Mouse (Mus musculus) ovary, postnatal 36 days (tissue): ENCODE measurements at regions not wholly inside any gene's neighbourhood (a gene's known extent, or its start where the extent isn't known, plus 50 kb on each side); places are given as distances from the start of the nearest gene placed in this dataset.

ENCODE experiments used
- DNase-seq: peaks from one replicate; pipeline ENCODE4 v3.0.0; 2022; ENCODE audit warnings: low spot score, mixed read lengths

DNA sequence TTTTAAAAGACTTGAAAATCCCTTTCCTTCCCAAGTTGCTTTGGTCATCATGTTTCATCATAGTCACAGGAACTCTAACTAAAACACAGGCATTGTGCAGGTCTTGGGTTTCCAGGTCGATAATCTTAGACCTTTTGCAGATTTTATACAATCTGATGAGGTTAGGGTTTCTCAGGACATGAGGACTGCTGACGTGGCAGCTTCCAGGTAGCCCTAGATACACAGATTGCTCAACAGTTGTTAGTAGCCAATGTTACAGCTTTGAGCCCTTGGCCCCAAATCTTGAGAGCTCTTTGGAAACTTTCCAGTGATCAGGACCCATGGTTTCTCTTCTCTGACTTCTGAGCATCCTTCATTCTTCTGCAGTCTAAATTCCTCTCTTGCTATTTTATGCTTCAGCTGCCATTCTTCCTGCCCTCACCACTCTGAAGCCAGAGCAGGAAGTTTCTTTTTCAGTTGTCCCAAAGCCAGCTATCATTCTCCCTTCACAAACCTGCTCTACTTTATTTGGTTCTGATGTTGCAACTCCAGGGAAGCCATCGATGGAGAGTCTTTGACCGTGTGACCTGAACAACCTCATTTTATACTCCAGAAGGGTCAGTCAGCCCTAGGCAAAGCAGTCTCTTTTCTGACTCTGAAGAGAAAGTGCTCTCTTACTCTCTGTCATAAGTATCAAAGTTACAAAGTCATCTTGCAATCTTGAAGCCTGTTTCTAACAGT, 71.3 kb upstream of the A1bg start:
- no peak for DNase-seq

DNA sequence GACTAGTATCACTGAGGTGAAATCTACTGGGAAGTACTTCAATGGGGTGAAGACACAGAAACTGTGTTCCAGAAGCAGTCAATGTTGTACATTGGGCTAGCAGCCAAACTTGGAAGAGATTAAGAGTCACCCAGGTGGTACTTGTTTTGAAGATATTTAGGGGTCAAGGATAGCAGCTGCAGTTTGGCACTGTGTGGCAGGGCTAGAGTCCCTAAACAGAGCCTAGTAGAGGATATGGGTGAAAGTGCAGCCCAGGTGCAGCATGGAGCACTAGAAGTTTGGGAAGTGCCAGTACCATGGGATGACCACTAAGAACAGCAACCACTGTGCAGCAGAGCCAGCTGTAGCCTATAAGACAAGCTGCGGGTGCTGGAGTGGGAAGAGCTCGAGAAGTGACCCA, 70.6 kb upstream of the A1bg start:
- DNase-seq = no peak

DNA sequence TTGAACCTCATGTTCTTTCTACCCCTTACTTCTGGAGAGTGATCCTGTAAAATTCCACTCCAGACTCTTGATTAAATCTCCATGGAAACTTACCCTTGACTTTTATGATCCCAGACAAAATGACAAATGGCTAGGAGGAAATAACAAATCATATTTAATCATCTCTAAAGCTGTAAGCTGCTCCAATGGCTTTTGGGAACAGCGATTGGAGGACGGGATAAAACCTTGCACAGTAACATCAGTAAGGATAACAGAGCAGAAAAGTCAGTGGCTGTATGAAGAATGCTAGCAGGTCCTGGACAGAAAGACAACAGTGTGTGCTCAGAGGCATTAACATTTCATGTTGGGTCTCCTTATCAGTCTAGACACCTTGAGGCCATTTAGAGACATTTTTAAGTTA, 59.8 kb upstream of the A1bg start:
- no peak for DNase-seq
